Mouse (Mus musculus): ENCODE data around the gene Carns1. TPM values are rescaled to one million over a fixed set of nuclear protein-coding genes. Genes with fewer than 3 reads are reported as not detected.

Carns1 gene
- total and polyA plus RNA-seq, 3 experiments, result 0.63 to 0.81 TPM; not detected in 1

DNA sequence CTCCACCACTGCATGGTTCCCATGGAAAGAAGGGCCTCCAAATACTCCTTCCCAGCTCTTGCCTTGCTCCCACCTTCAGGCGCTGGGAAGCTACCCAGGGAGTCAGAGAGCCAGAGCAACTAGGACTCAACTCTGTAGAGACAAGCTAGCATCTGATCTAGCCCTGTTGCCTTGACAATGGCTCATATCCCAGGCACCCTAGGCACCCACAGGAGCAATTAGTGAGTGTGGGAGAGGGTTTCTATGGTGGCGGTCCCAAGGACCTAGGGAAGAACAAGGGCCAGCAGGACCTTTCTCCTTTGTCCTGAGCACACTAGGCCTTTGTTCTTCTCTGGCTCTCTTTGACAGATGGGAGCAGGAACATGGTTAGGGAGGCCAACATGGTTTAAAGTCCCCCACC is 8.4 kb upstream of the Carns1 start:
- Histone ChIP-seq H3K9me3 (replicated peaks; ENCODE audit: insufficient read depth, low read length) (no peaks in the 10 kb centered on the region), H3K27me3 (ENCODE audit: control insufficient read depth in 1 of 2, insufficient read depth in 2 of 2, low read length in 2 of 2) (no peaks in the 10 kb centered on the region), H3K4me3 (ENCODE audit: control insufficient read depth in 1 of 2, insufficient read depth in 1 of 2, low read depth in 2 of 2, low read length in 2 of 2) (no peak overlapping the region), H3K4me1 (ENCODE audit: control insufficient read depth in 1 of 2, insufficient read depth in 2 of 2, low read length in 2 of 2) (no peaks in the 10 kb centered on the region), H3K27ac (ENCODE audit: control insufficient read depth, low read depth, low read length) (no peak overlapping the region), H3K79me2 (ENCODE audit: control insufficient read depth, insufficient read depth, low read length, poor library complexity) (no peaks in the 10 kb centered on the region), H3K9ac (ENCODE audit: control insufficient read depth, low read depth, low read length, poor library complexity, severe bottlenecking) (no peak overlapping the region), H3K36me3 (ENCODE audit: control insufficient read depth in 1 of 2, insufficient read depth in 2 of 2, low read length in 2 of 2) (0 out of 4 replicates have a peak, but pooled peaks cover 0 to 2% of the 10 kb centered on the region in 2 experiments)
- TF ChIP-seq SMC3 (IDR thresholded peaks at IDR 0.05; ENCODE audit: low read depth, low read length), result no peak
- TF ChIP-seq NRF1 (IDR thresholded peaks at IDR 0.05; ENCODE audit: insufficient read depth, low read depth, low read length, poor library complexity, severe bottlenecking), result no peak
- no peak for TF ChIP-seq NELFE (IDR thresholded peaks at IDR 0.05; ENCODE audit: low read depth, low read length)
- no peak for TF ChIP-seq USF2 (IDR thresholded peaks at IDR 0.05; ENCODE audit: borderline replicate concordance in 1 of 2, insufficient read depth in 1 of 2, low read depth in 1 of 2, low read length in 2 of 2)
- TF ChIP-seq KAT2A (conservative IDR thresholded peaks at IDR 0.05; ENCODE audit: low read depth, low read length), result no peak
- no peak for TF ChIP-seq ELF1 (IDR thresholded peaks at IDR 0.05; ENCODE audit: low read depth, low read length)
- no peak for TF ChIP-seq HCFC1 (IDR thresholded peaks at IDR 0.05; ENCODE audit: low read depth, low read length)
- no peak for TF ChIP-seq EP300 (IDR thresholded peaks at IDR 0.05; ENCODE audit: low read depth in 1 of 2, low read length in 2 of 2)
- no peak for TF ChIP-seq ETS1 (IDR thresholded peaks at IDR 0.05; ENCODE audit: low read depth, low read length)
- TF ChIP-seq CHD2 (IDR thresholded peaks at IDR 0.05; ENCODE audit: low read length), result no peak
- TF ChIP-seq ZMIZ1 (IDR thresholded peaks at IDR 0.05; ENCODE audit: low read depth, low read length), result no peak
- TF ChIP-seq MYC (IDR thresholded peaks at IDR 0.05; ENCODE audit: low read depth, low read length), result no peak
- no peak for TF ChIP-seq TBP (IDR thresholded peaks at IDR 0.05; ENCODE audit: low read depth, low read length)
- TF ChIP-seq CTCF (IDR thresholded peaks at IDR 0.05 in 2 of 3, conservative IDR thresholded peaks at IDR 0.05 in 1 of 3; ENCODE audit: control insufficient read depth in 1 of 3, insufficient read depth in 1 of 3, low read depth in 2 of 3, low read length in 3 of 3, poor library complexity in 1 of 3, severe bottlenecking in 1 of 3), result no peak
- no peak for TF ChIP-seq JUND (IDR thresholded peaks at IDR 0.05; ENCODE audit: low read depth, low read length)
- DNase-seq (ENCODE audit: low read depth, low spot score), result no peak

GRCm38 (mm10) chr19:4181892-4182291 is 6.6 kb upstream of the Carns1 start:
- H3K79me2 ChIP-seq (ENCODE audit: control insufficient read depth, insufficient read depth, low read length, poor library complexity), result no peaks in the 10 kb centered on the region
- peak; percentile 70 for DNase-seq (ENCODE audit: low read depth, low spot score)
- no peaks in the 10 kb centered on the region for H3K27me3 ChIP-seq (ENCODE audit: control insufficient read depth in 1 of 2, insufficient read depth in 2 of 2, low read length in 2 of 2)
- no peaks in the 10 kb centered on the region for H3K9me3 ChIP-seq (replicated peaks; ENCODE audit: insufficient read depth, low read length)
- no peak overlapping the region for H3K9ac ChIP-seq (ENCODE audit: control insufficient read depth, low read depth, low read length, poor library complexity, severe bottlenecking)
- no peak overlapping the region for H3K4me3 ChIP-seq (ENCODE audit: control insufficient read depth in 1 of 2, insufficient read depth in 1 of 2, low read depth in 2 of 2, low read length in 2 of 2)
- H3K27ac ChIP-seq (ENCODE audit: control insufficient read depth, low read depth, low read length), result no peak overlapping the region
- no peak for TF ChIP-seq ZNF384 (IDR thresholded peaks at IDR 0.05; ENCODE audit: low read depth, low read length)
- TF ChIP-seq USF2 (IDR thresholded peaks at IDR 0.05; ENCODE audit: borderline replicate concordance in 1 of 2, insufficient read depth in 1 of 2, low read depth in 1 of 2, low read length in 2 of 2), result no peak
- no peak for TF ChIP-seq POLR2AphosphoS2 (IDR thresholded peaks at IDR 0.05; ENCODE audit: low read length)
- no peak for TF ChIP-seq MAZ (IDR thresholded peaks at IDR 0.05; ENCODE audit: low read depth, low read length)
- peak; percentile 13; the same call in 1 of the 2 replicates for TF ChIP-seq SIN3A (IDR thresholded peaks at IDR 0.05; ENCODE audit: low read length)
- no peaks in the 10 kb centered on the region for H3K4me1 ChIP-seq (ENCODE audit: control insufficient read depth in 1 of 2, insufficient read depth in 2 of 2, low read length in 2 of 2)
- H3K36me3 ChIP-seq (ENCODE audit: control insufficient read depth in 1 of 2, insufficient read depth in 2 of 2, low read length in 2 of 2), result 0 out of 4 replicates have a peak, but pooled peaks cover 0 to 2% of the 10 kb centered on the region in 2 experiments

Data from MEL (cell line).